Mouse (Mus musculus) heart, postnatal 0 days (tissue): Measurements from ENCODE around the gene Cdk5r1. TPM values are rescaled to one million over a fixed set of nuclear protein-coding genes. Genes with fewer than 3 reads are reported as not detected.
A peak's percentile ranks its signal among the peaks of the same experiment; 100 is the strongest.

Source experiments
- ATAC-seq: fragments of 200-750 bp; cut with Nextera tagmentation; 2 replicates; pipeline ENCODE4 v1.8.0; 2017; ENCODE audit warnings: low read depth, moderate number of reproducible peaks, moderate library complexity; ENCODE audit not compliant: insufficient read depth
- DNase-seq: peaks from one replicate; pipeline ENCODE4 v3.0.0-alpha.2; 2016; ENCODE audit warnings: low spot score
- H3K27ac ChIP-seq: fragments of 300-500 bp; sonication (generic); 2 replicates; pipeline ENCODE4 v1.5.1; 2014; ENCODE audit warnings: low read depth, mild to moderate bottlenecking
- H3K27me3 ChIP-seq: fragments of 300-500 bp; sonication (generic); 2 replicates; pipeline ENCODE4 v1.6.1; 2014; ENCODE audit warnings: low read length, mixed read lengths; ENCODE audit not compliant: control insufficient read depth, insufficient read depth
- H3K36me3 ChIP-seq: fragments of 300-500 bp; sonication (generic); replicated peaks from 2 replicates; pipeline ENCODE4 v1.6.1; 2014; ENCODE audit warnings: low read length, mixed read lengths; ENCODE audit not compliant: control insufficient read depth, insufficient read depth
- H3K4me1 ChIP-seq: fragments of 300-500 bp; sonication (generic); 2 replicates; pipeline ENCODE4 v1.6.1; 2014; ENCODE audit warnings: antibody characterized with exemption; ENCODE audit not compliant: control insufficient read depth, insufficient read depth
- H3K4me2 ChIP-seq: fragments of 300-500 bp; sonication (generic); 2 replicates; pipeline ENCODE4 v1.6.1; 2014; ENCODE audit warnings: low read depth, mild to moderate bottlenecking, low read length, moderate library complexity
- H3K4me3 ChIP-seq: fragments of 300-500 bp; sonication (generic); 2 replicates; pipeline ENCODE4 v1.5.1; 2014; ENCODE audit warnings: low read depth, low read length
- H3K9ac ChIP-seq: fragments of 300-500 bp; sonication (generic); replicated peaks from 2 replicates; pipeline ENCODE4 v1.6.1; 2014; ENCODE audit warnings: low read depth, low read length, mixed read lengths
- H3K9me3 ChIP-seq: fragments of 300-500 bp; sonication (generic); replicated peaks from 2 replicates; pipeline ENCODE4 v1.6.1; 2016; ENCODE audit warnings: low read length; ENCODE audit not compliant: control insufficient read depth
- CTCF ChIP-seq: IDR thresholded peaks from 2 replicates; pipeline ENCODE4 v1.5.1; 2016; ENCODE audit warnings: antibody characterized with exemption, control low read depth, low read depth
- EP300 ChIP-seq: IDR thresholded peaks from 2 replicates; pipeline ENCODE4 v1.6.1; 2016; ENCODE audit warnings: antibody characterized with exemption, low read depth
- WGBS: fragments of 180-500 bp; shearing (Covaris S2); extraction: QIAGEN DNeasy Blood & Tissue Kit; methylation state at CpG from one replicate; pipeline ENCODE4 v1.1.7; 2014; 5-methylcytosine and 5-hydroxymethylcytosine counted together
- polyA plus RNA-seq: library from polyadenylated mRNA; unstranded; fragments of >200 nt; fragmentation: Nextera tagmentation; extraction: Ambion mirVana; gene quantifications from 2 replicates; pipeline ENCODE4 v1.2.1, GENCODE M21; 2015
- total RNA-seq: library from RNA; depleted of rRNA; stranded (reverse); fragments of >200 nt; gene quantifications from 2 replicates; pipeline ENCODE4 v1.2.3, GENCODE M21; 2014; ENCODE audit warnings: low replicate concordance

Gene Cdk5r1
- total and polyA plus RNA-seq, 2 experiments from 2014 or later, result 0.31 to 0.33 TPM

DNA sequence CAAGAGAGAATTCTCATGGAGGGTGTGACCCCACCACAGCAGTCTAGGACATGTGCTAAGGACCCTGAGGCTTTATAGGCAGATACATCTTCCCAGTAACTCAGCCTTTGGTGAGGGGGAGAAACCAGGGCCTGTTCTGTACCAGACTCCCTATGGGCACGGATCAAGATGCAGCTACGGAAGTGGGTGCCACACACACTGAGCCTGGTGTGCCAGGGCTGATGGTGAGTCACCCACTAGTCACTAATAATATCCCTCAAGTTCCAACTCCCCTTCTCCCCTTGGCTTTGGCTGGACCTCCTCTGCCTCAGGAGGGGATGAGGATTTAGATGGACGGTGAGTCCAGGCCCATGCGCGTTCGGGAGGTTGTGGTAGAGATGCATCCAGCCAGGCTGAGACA lies 19.1 kb downstream of the Cdk5r1 start:
- H3K36me3 ChIP-seq, result no peaks in the 10 kb centered on the region
- 85% methylated on average over 6 of the region's 6 CpGs for WGBS
- no peak for DNase-seq
- TF ChIP-seq CTCF (no peak), EP300 (no peak)
- no peak overlapping the region for H3K4me2 ChIP-seq
- no peaks in the 10 kb centered on the region for H3K27me3 ChIP-seq
- no peak overlapping the region for H3K4me3 ChIP-seq
- no peak for ATAC-seq
- no peak overlapping the region for H3K27ac ChIP-seq
- H3K9ac ChIP-seq, result no peak overlapping the region
- no peaks in the 10 kb centered on the region for H3K9me3 ChIP-seq
- peaks cover 20% of the 10 kb centered on the region for H3K4me1 ChIP-seq

DNA sequence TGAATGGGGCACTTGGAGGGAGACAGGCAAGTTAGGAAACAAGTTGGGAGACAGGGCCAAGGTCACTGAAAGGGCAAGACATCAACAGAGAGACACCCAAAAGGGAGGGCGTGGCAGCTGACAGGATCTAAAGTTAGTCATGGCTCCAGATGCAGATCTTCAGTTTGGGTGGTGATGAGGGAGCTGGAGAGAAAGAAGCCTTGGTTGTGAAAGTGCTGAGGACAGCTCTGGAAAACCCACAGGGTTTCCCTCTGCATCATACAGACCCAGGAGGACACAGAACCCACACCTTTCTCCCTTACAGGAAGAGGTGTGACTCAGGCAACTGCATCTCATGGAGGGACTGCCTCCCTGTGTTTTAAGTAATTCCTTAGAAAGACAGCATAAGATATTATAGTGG lies 19.8 kb downstream of the Cdk5r1 start:
- no peak for DNase-seq
- Histone ChIP-seq H3K36me3 (no peaks in the 10 kb centered on the region), H3K4me1 (peaks cover 20% of the 10 kb centered on the region), H3K9me3 (no peaks in the 10 kb centered on the region), H3K4me2 (no peak overlapping the region), H3K4me3 (no peak overlapping the region), H3K27me3 (no peaks in the 10 kb centered on the region), H3K27ac (no peak overlapping the region), H3K9ac (no peak overlapping the region)
- no peak for ATAC-seq
- 100% methylated on average over 1 of the region's 1 CpGs for WGBS
- TF ChIP-seq CTCF (no peak), EP300 (no peak)

DNA sequence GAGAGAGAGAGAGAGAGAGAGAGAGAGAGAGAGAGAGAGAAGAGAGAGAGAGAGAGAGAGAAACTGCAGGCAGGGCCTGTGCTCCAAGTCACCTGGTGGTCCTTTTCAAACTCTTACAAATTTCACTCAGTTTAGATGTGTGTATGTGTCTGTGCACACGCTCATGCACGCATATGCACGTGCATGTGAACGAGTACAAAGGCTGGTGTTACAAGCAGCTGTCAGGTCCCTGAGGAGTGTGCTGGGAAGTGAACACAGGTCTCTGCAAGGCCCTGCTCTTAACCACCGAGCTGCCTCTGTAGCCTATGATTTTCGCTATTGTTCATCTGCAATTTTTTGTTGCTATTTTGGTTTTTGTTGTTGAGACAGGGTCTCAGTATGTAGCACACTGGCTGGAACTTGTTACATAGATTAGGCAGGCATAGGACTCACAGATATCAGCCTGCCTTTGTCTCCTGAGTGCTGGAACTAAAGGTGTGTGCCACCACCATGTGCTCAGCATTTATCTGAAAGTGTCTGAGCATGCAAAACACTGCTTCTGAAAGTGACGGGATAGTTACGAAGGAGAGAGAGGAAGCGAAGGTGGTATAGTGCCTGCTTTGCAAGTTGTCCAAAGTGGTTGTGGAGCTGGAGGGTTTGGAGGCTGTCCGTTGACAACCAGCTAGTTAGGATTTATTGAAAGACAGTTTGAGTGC lies 20.5 kb downstream of the Cdk5r1 start:
- no peak for ATAC-seq
- Histone ChIP-seq H3K4me3 (no peak overlapping the region), H3K4me2 (no peak overlapping the region), H3K9ac (no peak overlapping the region), H3K9me3 (no peaks in the 10 kb centered on the region), H3K4me1 (peaks cover 20% of the 10 kb centered on the region), H3K27ac (no peak overlapping the region), H3K36me3 (no peaks in the 10 kb centered on the region), H3K27me3 (no peaks in the 10 kb centered on the region)
- 54% methylated on average over 10 of the region's 10 CpGs for WGBS
- TF ChIP-seq EP300, result no peak
- no peak for TF ChIP-seq CTCF
- no peak for DNase-seq

DNA sequence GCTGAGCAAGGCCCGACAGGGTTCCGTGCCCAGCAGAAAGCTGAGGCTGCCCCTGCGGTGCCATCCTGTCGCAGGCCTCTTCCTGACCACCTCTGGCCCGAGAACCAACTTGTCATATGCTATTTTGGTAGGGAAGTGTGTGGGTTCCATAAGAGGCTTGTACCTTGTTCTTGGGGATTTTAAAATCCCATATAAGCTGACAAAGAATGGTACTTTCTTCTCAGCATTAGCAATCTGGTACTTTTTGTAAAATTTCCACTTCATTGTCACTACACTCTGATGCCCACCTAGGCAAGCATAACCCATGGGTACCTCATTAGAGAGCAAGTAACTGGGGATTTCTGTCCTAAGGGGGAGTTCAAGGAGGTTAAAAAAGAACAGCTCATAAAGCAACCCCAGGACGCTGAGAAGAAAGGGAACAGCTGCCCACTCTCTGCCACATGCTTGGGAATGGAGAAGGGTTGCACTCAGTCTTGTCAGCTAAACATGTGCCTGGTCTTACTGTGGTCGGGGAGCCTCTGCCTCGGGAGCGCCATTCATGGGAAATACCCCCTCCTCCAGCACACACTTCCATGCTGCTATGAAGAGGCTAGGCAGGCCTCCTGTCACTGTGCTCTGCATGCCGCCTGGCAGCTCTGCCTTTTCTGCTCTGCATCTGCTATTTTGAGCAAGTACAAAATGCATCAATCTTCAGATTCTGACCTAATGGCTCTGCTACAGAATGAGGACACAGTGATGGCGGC lies 21.7 kb downstream of the Cdk5r1 start:
- no peak overlapping the region for H3K4me3 ChIP-seq
- no peaks in the 10 kb centered on the region for H3K27me3 ChIP-seq
- no peaks in the 10 kb centered on the region for H3K9me3 ChIP-seq
- H3K4me2 ChIP-seq, result 0 out of 2 replicates have a peak overlapping the region, but pooled peaks have one; percentile 23
- H3K4me1 ChIP-seq, result peaks cover 20% of the 10 kb centered on the region
- H3K36me3 ChIP-seq, result no peaks in the 10 kb centered on the region
- DNase-seq, result no peak
- TF ChIP-seq EP300 (no peak), CTCF (no peak)
- WGBS, result 42% methylated on average over 11 of the region's 11 CpGs
- no peak for ATAC-seq
- no peak overlapping the region for H3K9ac ChIP-seq
- H3K27ac ChIP-seq, result peak overlapping the region; percentile 60

DNA sequence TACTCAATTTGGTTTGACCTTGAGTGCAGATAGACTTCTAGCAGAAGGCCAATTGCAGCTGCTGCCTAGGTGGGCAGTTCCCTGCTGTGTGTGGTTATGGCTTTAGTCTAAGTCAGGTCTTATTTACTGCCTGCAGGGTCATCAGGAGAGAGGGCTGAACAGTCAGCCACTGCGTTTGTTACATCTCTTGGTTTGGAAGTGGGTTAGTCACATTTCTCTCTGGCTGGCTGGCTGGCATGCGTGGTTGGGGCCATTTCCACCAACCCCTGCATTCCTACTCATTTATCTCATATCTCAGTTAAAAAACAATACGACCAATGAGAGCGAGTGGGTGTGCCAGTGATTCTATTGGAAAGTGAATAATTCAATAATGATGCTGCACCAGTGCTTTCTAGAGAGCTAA lies 22.7 kb downstream of the Cdk5r1 start:
- Histone ChIP-seq H3K27ac (peak overlapping the region; percentile 60), H3K9ac (no peak overlapping the region), H3K4me3 (no peak overlapping the region), H3K27me3 (no peaks in the 10 kb centered on the region), H3K9me3 (no peaks in the 10 kb centered on the region), H3K36me3 (no peaks in the 10 kb centered on the region), H3K4me2 (no peak overlapping the region), H3K4me1 (peaks cover 20% of the 10 kb centered on the region)
- TF ChIP-seq CTCF (no peak), EP300 (no peak)
- ATAC-seq (peak; percentile 67), DNase-seq (no peak)
- 72% methylated on average over 4 of the region's 4 CpGs for WGBS
